Mouse (Mus musculus) macrophage (primary cell): Measurements from ENCODE around the gene Pde10a. TPM values are rescaled to one million over a fixed set of nuclear protein-coding genes. Genes with fewer than 3 reads are reported as not detected.

Experiments used
- H3K27ac ChIP-seq: fragments of 350-480 bp; formaldehyde crosslinking; 2 replicates; pipeline ENCODE4 v1.9.0; 2021
- H3K36me3 ChIP-seq: fragments of 350-480 bp; formaldehyde crosslinking; 2 replicates; pipeline ENCODE4 v1.9.0; 2021; ENCODE audit errors: inconsistent target
- H3K4me3 ChIP-seq: fragments of 350-480 bp; formaldehyde crosslinking; 2 replicates; pipeline ENCODE4 v1.9.0; 2021; ENCODE audit errors: inconsistent target
- H3K79me2 ChIP-seq: fragments of 350-480 bp; formaldehyde crosslinking; 2 replicates; pipeline ENCODE4 v1.9.0; 2021; ENCODE audit errors: inconsistent target
- WGBS: methylation state at CpG from one replicate; pipeline ENCODE4 v1.1.7; 2026; ENCODE audit warnings: inconsistent platforms; ENCODE audit not compliant: missing documents; 5-methylcytosine and 5-hydroxymethylcytosine counted together
- polyA plus RNA-seq: library from polyadenylated mRNA; stranded (reverse); fragments of 250-400 nt; gene quantifications from 3 replicates; pipeline ENCODE4 v1.2.4, GENCODE M21; 2018; ENCODE audit warnings: inconsistent platforms

Gene Pde10a
- polyA plus RNA-seq, 1 experiment from 2014 or later: 0.27 TPM

GRCm38 (mm10) chr17:8506726-8507125, 18.4 kb upstream of the Pde10a start:
- no peak overlapping the region for H3K27ac ChIP-seq
- no peaks in the 10 kb centered on the region for H3K79me2 ChIP-seq
- H3K4me3 ChIP-seq: no peak overlapping the region
- 72% methylated on average over 6 of the region's 6 CpGs for WGBS
- no peaks in the 10 kb centered on the region for H3K36me3 ChIP-seq

GRCm38 (mm10) chr17:8507654-8508053, 17.5 kb upstream of the Pde10a start:
- WGBS: 45% methylated on average over 3 of the region's 3 CpGs
- no peak overlapping the region for H3K4me3 ChIP-seq
- no peaks in the 10 kb centered on the region for H3K79me2 ChIP-seq

GRCm38 (mm10) chr17:8508305-8509141, 16.6 kb upstream of the Pde10a start:
- Histone ChIP-seq H3K36me3 (no peaks in the 10 kb centered on the region), H3K79me2 (no peaks in the 10 kb centered on the region), H3K4me3 (no peak overlapping the region), H3K27ac (no peak overlapping the region)
- 9% methylated on average over 15 of the region's 16 CpGs for WGBS

More at GRCm38 (mm10) chr17:8507654-8508053, 17.5 kb upstream of the Pde10a start:
- Histone ChIP-seq H3K36me3 (no peaks in the 10 kb centered on the region), H3K27ac (no peak overlapping the region)

- H3K27ac ChIP-seq: no peak overlapping the region
- 76% methylated on average over 6 of the region's 6 CpGs for WGBS
Observed at GRCm38 (mm10) chr17:8516006-8516405, 9.2 kb upstream of the Pde10a start.

GRCm38 (mm10) chr17:8523986-8524385, 1.2 kb upstream of the Pde10a start:
- H3K4me3 ChIP-seq: no peak overlapping the region
- 38% methylated on average over 3 of the region's 3 CpGs for WGBS
- H3K36me3 ChIP-seq: no peaks in the 10 kb centered on the region
- no peak overlapping the region for H3K27ac ChIP-seq
- no peaks in the 10 kb centered on the region for H3K79me2 ChIP-seq

More at GRCm38 (mm10) chr17:8516006-8516405, 9.2 kb upstream of the Pde10a start:
- H3K79me2 ChIP-seq: no peaks in the 10 kb centered on the region
- no peaks in the 10 kb centered on the region for H3K36me3 ChIP-seq
- no peak overlapping the region for H3K4me3 ChIP-seq

- Histone ChIP-seq H3K4me3 (no peak overlapping the region), H3K79me2 (no peaks in the 10 kb centered on the region), H3K27ac (no peak overlapping the region), H3K36me3 (no peaks in the 10 kb centered on the region)
- 2% methylated on average over 44 of the region's 45 CpGs for WGBS
Observed at GRCm38 (mm10) chr17:8524387-8525165, 596 bp upstream of the Pde10a start.

GRCm38 (mm10) chr17:8525971-8526740, 984 bp downstream of the Pde10a start:
- H3K27ac ChIP-seq: no peak overlapping the region
- 12% methylated on average over 21 of the region's 21 CpGs for WGBS
- H3K79me2 ChIP-seq: no peaks in the 10 kb centered on the region
- no peaks in the 10 kb centered on the region for H3K36me3 ChIP-seq
- no peak overlapping the region for H3K4me3 ChIP-seq

- Histone ChIP-seq H3K4me3 (no peak overlapping the region), H3K36me3 (no peaks in the 10 kb centered on the region), H3K27ac (no peak overlapping the region), H3K79me2 (no peaks in the 10 kb centered on the region)
- 64% methylated on average over 4 of the region's 9 CpGs for WGBS
Observed at GRCm38 (mm10) chr17:8526815-8527261, 1.7 kb downstream of the Pde10a start.

GRCm38 (mm10) chr17:8528641-8529040, 3.5 kb downstream of the Pde10a start:
- no peaks in the 10 kb centered on the region for H3K36me3 ChIP-seq
- no peak overlapping the region for H3K4me3 ChIP-seq
- WGBS: 88% methylated on average over 3 of the region's 3 CpGs
- H3K79me2 ChIP-seq: no peaks in the 10 kb centered on the region
- H3K27ac ChIP-seq: no peak overlapping the region

GRCm38 (mm10) chr17:8532609-8533008, 7.4 kb downstream of the Pde10a start:
- Histone ChIP-seq H3K36me3 (no peaks in the 10 kb centered on the region), H3K79me2 (no peaks in the 10 kb centered on the region)
- WGBS: 65% methylated on average over 4 of the region's 4 CpGs

GRCm38 (mm10) chr17:8533828-8534227, 8.7 kb downstream of the Pde10a start:
- 59% methylated on average over 3 of the region's 3 CpGs for WGBS
- H3K36me3 ChIP-seq: no peaks in the 10 kb centered on the region
- no peak overlapping the region for H3K27ac ChIP-seq
- H3K4me3 ChIP-seq: no peak overlapping the region
- no peaks in the 10 kb centered on the region for H3K79me2 ChIP-seq

More at GRCm38 (mm10) chr17:8532609-8533008, 7.4 kb downstream of the Pde10a start:
- Histone ChIP-seq H3K27ac (no peak overlapping the region), H3K4me3 (no peak overlapping the region)

- WGBS: 86% methylated on average over 6 of the region's 6 CpGs
- Histone ChIP-seq H3K36me3 (no peaks in the 10 kb centered on the region), H3K79me2 (no peaks in the 10 kb centered on the region), H3K27ac (no peak overlapping the region), H3K4me3 (no peak overlapping the region)
Observed at GRCm38 (mm10) chr17:8536522-8536921, 11.3 kb downstream of the Pde10a start.

- Histone ChIP-seq H3K4me3 (no peak overlapping the region), H3K36me3 (no peaks in the 10 kb centered on the region), H3K79me2 (no peaks in the 10 kb centered on the region), H3K27ac (no peak overlapping the region)
- 74% methylated on average over 3 of the region's 3 CpGs for WGBS
Observed at GRCm38 (mm10) chr17:8538102-8538501, 12.9 kb downstream of the Pde10a start.

- Histone ChIP-seq H3K79me2 (no peaks in the 10 kb centered on the region), H3K4me3 (no peak overlapping the region), H3K36me3 (no peaks in the 10 kb centered on the region), H3K27ac (no peak overlapping the region)
- WGBS: 88% methylated on average over 14 of the region's 14 CpGs
Observed at GRCm38 (mm10) chr17:8541974-8542538, 16.9 kb downstream of the Pde10a start.
